Mouse (Mus musculus) c-Kit-positive CD71-positive TER-119-positive erythroid progenitor cells, embryonic 14.5 days (primary cell): ENCODE measurements around the gene AC109138.7.

Experiments
- DNase-seq: peaks from one replicate; pipeline ENCODE4 v3.0.0-alpha.2; 2013; ENCODE audit warnings: low spot score

The AC109138.7 gene

DNA sequence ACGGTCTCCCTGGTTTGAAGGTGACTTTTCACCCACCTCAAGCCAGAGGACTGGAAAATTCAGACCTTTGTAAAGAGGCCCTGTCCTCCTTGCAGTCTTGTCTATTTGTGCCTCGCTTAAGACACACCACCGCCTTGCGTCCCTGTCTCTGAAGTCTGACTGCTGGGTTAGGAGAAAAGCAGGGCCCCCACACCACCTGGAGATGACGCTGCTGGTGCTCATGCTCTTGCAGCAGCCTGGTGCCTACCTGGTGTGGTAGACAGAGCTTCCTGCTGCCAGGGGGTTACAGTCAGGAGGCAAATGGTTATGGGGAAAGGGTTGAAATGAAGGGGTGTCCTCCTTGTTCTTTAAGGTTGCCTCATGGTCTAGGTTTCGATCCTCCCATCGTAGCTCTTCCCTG, 40.1 kb downstream of the AC109138.7 start:
- DNase-seq: no peak

GRCm38 (mm10) chr19:4255583-4256162, 41.5 kb downstream of the AC109138.7 start:
- DNase-seq: no peak

GRCm38 (mm10) chr19:4257216-4257896, 43.2 kb downstream of the AC109138.7 start:
- DNase-seq: peak; percentile 94

DNA sequence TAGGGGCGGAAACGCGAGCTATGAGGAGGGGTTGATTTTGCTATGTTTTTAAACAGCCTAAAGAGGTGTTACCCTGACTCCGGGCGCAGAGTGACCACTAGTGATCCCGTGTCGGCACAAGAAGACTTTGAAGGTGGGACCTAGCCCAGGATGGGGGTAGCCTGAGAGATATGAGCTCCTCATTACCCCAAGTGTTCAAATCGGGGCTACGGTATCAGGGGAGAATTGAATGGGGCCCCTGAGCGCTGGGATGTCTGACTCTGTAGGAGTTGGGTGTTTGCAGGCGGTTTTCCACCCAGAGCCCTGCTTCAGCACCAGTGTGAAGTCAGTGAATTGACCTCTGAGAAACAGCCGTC, 43.7 kb downstream of the AC109138.7 start:
- DNase-seq: no peak

GRCm38 (mm10) chr19:4261038-4261698, 47.0 kb downstream of the AC109138.7 start:
- DNase-seq: no peak

DNA sequence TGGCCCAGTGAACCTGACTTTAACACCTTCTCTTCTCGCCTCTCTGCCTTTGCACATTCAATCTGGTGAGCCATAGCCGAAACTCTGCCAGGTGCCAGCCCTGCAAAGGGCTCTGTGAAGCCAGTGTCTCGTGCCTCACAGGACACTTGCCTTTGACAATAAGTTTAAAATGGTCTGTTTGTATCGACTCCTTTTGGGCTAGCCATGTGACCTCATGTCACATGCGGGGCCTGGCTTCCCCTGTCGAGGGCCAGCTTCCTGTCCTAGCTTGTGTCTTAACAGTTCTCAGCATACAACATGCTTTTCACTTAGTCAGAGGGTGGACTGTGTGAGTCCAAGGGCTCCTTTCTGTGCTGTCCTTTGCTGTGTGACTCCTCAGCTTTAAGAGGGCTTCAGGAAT, 48.6 kb downstream of the AC109138.7 start:
- DNase-seq: no peak

- no peak for DNase-seq
Observed at GRCm38 (mm10) chr19:4263702-4264101, 49.5 kb downstream of the AC109138.7 start.

DNA sequence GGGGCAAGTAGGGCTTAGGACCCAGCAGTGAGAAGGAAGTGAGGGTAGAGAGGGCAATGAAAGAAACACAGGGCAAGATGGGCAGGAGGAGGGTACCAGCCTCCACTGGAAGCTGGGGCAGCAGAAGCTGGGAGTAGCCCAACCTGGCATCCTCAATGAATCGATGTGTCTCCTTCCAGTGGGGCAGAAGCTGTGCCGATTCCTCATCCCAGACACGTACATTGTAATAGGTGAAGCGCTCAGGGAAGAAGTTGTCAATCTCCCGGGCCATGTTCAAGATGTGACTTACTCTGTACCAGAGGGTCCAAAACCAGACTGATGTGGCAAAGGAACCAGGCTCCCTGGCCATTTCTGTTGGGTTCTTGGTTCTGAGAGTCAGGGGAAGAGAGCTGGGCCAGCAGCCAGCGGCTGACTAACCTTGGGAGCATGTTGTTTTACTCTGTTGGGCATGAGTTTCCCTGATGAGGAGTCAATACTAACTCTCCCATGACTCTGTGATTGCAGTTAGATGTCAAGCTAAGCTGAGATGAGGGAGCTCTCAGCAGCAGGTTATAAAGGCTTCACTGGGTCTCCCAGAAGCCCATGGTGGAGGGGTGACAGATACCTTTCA, 50.1 kb downstream of the AC109138.7 start:
- no peak for DNase-seq

DNA sequence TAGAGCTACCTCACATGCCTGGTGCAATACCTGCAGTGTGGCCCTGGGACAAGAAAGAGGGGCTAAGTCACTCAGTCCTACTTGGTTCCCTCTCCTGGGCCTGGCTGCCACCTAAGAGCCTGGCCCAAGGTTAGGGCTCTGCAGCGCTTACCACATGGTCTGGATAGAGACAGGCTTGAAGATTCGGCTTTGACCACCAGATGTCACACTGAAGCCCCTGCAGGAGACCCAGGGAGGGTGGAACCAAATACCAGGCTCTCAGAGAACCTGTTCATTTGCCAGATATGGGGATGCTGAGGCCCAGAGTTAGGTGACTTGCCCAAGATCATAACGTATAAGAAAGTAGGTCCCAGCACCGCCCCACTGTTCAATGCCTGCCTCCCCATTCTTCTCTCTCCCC, 51.8 kb downstream of the AC109138.7 start:
- DNase-seq: no peak

- peak; percentile 54 for DNase-seq
Observed at GRCm38 (mm10) chr19:4268566-4269361, 54.6 kb downstream of the AC109138.7 start, which contains the start of gene Ssh3. Gene Ssh3 (minus strand): TSS chr19:4269180.

DNA sequence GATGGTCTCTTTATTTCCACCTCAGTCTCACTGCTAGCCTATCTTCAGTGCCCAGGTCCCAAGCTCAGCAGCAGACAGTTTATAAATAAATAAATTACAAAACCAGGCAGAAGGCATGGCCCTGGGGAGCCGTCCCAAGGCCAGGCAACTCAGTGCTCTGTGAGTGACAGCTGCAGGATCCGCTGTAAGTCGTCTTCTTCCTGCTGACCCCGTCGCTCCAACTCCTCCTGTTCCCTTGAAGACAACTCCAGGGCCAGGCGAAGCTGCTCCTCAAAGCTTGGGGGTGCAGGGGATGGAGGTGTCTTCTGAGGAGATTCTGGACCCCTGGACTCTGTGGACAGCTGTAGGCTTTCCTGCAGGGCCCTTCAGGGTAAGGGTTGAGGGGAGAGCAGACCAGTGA, 56.0 kb downstream of the AC109138.7 start:
- DNase-seq: no peak

DNA sequence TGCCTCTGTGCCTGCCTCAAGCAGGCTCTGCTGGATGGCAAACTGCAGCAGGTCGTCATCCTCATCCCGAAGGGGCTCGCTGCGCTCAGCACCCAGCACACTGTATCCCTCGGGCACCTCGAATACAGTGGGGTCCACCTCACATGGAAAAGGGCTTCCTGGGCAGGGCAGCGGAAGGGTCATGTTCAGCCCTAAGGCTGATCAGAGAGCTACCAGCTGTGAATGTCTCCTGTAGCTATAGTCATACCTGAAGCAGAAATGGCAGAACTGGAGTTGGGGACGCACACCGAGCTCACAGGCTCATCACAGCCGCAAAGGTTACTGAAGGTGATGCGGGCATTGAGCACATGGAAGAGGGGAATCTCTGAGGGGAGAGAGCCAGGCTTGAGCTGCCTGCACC, 56.8 kb downstream of the AC109138.7 start:
- DNase-seq: no peak

DNA sequence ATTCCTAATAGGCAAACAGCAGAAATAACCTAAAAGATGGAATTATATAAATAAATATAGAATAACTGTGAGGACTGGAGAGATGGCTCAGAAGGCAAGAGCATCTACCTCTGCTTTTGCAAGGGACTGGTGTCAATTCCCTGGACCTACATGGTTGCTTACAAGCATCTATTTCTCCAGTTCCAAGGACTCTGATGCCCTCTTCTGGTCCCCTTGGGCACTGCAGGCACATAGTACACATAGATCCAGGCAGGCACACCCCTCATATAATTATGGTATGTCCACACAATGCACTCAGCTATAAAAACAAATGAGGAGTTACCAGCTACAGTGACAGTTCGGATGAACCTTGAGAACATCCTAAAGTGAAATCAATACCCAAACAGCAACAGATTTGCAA, 65.3 kb downstream of the AC109138.7 start:
- DNase-seq: no peak

- no peak for DNase-seq
Observed at GRCm38 (mm10) chr19:4280425-4280824, 66.3 kb downstream of the AC109138.7 start.
